Mouse (Mus musculus) E14TG2a.4 (cell line): ENCODE data around the gene Impad1.
A peak's percentile ranks its signal among the peaks of the same experiment; 100 is the strongest.

Experiments used
- H3K27me3 ChIP-seq: 2 replicates; pipeline ENCODE4 v1.6.1; 2014; ENCODE audit warnings: low read length, control low read depth; ENCODE audit not compliant: insufficient read depth
- H3K36me3 ChIP-seq: 2 replicates; pipeline ENCODE4 v1.6.1; 2014; ENCODE audit warnings: low read length, control low read depth; ENCODE audit not compliant: insufficient read depth
- H3K4me1 ChIP-seq: replicated peaks from 2 replicates; pipeline ENCODE4 v1.6.1; 2014; ENCODE audit warnings: low read depth, low read length, control low read depth
- H3K4me3 ChIP-seq: replicated peaks from 2 replicates; pipeline ENCODE4 v1.5.1; 2014; ENCODE audit warnings: mild to moderate bottlenecking, low read length
- H3K9me3 ChIP-seq: 2 replicates; pipeline ENCODE4 v1.6.1; 2014; ENCODE audit warnings: low read length, control low read depth
- CTCF ChIP-seq: conservative IDR thresholded peaks from 2 replicates; pipeline ENCODE4 v1.5.1; 2014; ENCODE audit warnings: low read length
- NANOG ChIP-seq: IDR thresholded peaks from 2 replicates; pipeline ENCODE4 v1.6.1; 2014; ENCODE audit warnings: borderline replicate concordance, low read length, mixed read lengths
- POU5F1 ChIP-seq: IDR thresholded peaks from 2 replicates; pipeline ENCODE4 v1.6.1; 2014; ENCODE audit warnings: low read length, borderline replicate concordance

Gene Impad1

DNA sequence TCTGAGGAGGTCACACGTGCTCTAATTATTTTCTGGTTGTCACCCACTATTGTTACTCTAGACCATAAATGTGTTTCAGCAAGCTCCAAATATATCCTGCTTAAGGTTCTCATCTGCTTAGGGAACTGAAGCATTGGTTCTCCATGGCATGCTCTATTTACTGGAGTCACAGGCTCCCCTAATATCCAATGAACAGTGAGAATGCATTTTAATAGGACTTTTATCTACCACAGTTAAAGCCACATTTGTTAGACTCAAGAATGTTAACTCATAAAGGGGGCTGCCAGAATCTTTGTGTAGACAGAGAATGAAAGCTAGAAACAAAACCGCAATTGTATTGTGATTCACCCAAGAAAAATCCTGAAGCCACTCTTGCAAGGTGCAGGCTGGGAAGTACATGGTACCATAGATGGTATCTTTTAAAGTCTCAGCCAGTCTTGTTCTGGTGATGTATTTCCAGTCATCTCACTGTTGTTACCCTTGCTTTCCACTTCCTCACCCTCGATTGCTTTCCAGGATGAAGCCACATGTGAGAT is 66.8 kb downstream of the Impad1 start:
- Histone ChIP-seq H3K4me1 (no peaks in the 10 kb centered on the region), H3K9me3 (no peaks in the 10 kb centered on the region), H3K36me3 (no peaks in the 10 kb centered on the region), H3K27me3 (no peaks in the 10 kb centered on the region), H3K4me3 (no peak overlapping the region)
- TF ChIP-seq NANOG (no peak), POU5F1 (no peak), CTCF (no peak)

DNA sequence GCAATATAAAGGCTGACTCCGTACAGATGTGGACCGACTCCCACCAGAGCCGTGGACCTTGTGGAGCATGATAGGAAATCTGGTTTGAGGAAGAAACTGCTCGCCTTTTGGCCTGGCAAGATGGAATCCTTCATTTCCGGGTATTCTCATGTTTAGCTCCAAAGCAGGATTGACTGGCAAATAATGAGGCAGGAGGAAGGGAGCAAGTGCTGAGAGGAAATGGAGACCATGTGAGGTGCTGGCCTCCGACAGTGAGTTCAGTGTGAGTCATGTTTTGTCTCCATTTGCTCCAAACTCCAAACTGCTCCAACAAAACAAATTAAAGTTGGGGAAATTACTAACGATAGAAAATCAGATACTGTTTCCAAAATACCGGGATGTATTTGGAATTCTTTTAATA is 69.3 kb downstream of the Impad1 start:
- H3K27me3 ChIP-seq, result no peaks in the 10 kb centered on the region
- H3K36me3 ChIP-seq, result no peaks in the 10 kb centered on the region
- no peak for TF ChIP-seq NANOG
- TF ChIP-seq POU5F1, result no peak
- no peak for TF ChIP-seq CTCF
- no peaks in the 10 kb centered on the region for H3K9me3 ChIP-seq
- no peak overlapping the region for H3K4me3 ChIP-seq
- H3K4me1 ChIP-seq, result no peaks in the 10 kb centered on the region

DNA sequence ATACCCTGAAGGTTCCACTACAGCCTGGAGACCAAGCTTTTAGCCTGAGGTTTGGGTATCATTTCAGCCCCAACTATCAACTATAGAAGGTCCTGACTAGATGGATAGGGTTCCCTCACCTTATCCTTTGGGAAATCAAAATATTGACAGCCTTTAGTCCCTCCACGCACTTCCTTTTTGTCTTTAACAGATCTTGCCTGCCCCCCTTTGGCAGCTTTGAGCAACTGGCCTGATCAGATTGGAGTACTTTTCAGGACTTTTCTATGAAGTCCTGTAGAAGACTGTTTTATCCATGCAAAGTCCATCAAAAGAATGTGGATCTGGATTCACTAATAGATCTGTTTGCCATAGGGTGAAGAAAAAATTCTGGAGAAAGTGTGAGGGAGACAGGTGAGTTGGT is 71.1 kb downstream of the Impad1 start:
- H3K27me3 ChIP-seq, result no peaks in the 10 kb centered on the region
- no peaks in the 10 kb centered on the region for H3K36me3 ChIP-seq
- TF ChIP-seq CTCF (peak; percentile 28), POU5F1 (no peak), NANOG (no peak)
- 0 out of 2 replicates have a peak, but pooled peaks cover under 1% of the 10 kb centered on the region for H3K4me1 ChIP-seq
- no peaks in the 10 kb centered on the region for H3K9me3 ChIP-seq
- no peak overlapping the region for H3K4me3 ChIP-seq

DNA sequence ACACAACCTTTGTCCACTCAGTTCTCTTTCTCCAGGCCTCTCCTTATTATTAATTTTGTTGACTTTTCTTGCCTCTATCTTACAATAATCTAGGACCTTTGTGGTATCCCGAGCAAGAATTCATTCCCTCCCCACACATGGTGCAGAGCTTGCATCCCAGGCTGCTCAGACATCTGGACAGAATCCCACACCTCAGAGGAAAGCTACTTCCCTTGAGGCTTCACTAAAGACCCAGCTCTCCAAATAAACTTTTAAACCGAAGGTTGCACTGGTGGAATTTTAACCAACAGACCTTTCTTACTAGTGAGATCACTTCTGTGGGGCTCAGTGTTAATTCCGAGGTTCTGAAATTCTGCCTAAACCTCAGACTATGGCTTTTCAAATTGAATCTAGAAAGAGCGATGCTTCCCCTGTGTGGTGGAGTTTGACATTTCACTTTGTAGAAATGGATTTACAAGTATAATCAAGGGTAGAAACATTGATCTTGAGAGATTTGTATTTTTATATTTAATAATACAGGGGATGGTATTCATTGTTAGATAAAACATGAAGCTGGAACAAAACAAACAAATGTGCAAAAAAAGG is 75.3 kb downstream of the Impad1 start:
- TF ChIP-seq POU5F1 (no peak), NANOG (no peak)
- Histone ChIP-seq H3K36me3 (no peaks in the 10 kb centered on the region), H3K4me1 (0 out of 2 replicates have a peak, but pooled peaks cover 10% of the 10 kb centered on the region), H3K27me3 (no peaks in the 10 kb centered on the region), H3K9me3 (0 out of 2 replicates have a peak, but pooled peaks cover 3% of the 10 kb centered on the region), H3K4me3 (no peak overlapping the region)
